Mouse (Mus musculus) brain, embryonic 14.5 days (tissue): ENCODE measurements around the gene Stra8.

Experiments
- CTCF ChIP-seq: fragments of 200-500 bp; IDR thresholded peaks from 2 replicates; pipeline ENCODE4 v1.5.1; 2012; ENCODE audit warnings: inconsistent platforms, mild to moderate bottlenecking, moderate library complexity, borderline replicate concordance; ENCODE audit not compliant: insufficient read depth, insufficient read length; ENCODE audit errors: extremely low read depth
- POLR2A ChIP-seq: fragments of 200-500 bp; IDR thresholded peaks from 2 replicates; pipeline ENCODE4 v1.6.1; 2012; ENCODE audit warnings: mild to moderate bottlenecking, inconsistent platforms, borderline replicate concordance; ENCODE audit not compliant: poor library complexity, insufficient read depth, insufficient read length, severe bottlenecking; ENCODE audit errors: extremely low read depth

- TF ChIP-seq CTCF (no peak), POLR2A (no peak)
Measured at GRCm38 (mm10) chr6:34874101-34874921, 45.7 kb upstream of the Stra8 start.
